Mouse (Mus musculus) gastrocnemius, postnatal 14 days (tissue): Measurements from ENCODE around the gene Pou2f2. TPM values are rescaled to one million over a fixed set of nuclear protein-coding genes. Genes with fewer than 3 reads are reported as not detected.

Experiments used
- DNase-seq: peaks from one replicate; pipeline ENCODE4 v3.0.0; 2021; ENCODE audit warnings: mixed read lengths
- intact Hi-C: fragments of 180-260 bp; cut with DNase I; formaldehyde crosslinking; loops from one replicate; pipeline ENCODE4 v1.15.1; 2025; ENCODE audit warnings: low total_unique reads
- total RNA-seq, 2 experiments: library from RNA; stranded (reverse); gene quantifications; 2 replicates each; pipeline ENCODE4 v1.2.3; 2021

The Pou2f2 gene
- total RNA-seq, 2 experiments from 2014 or later: 0.13 to 0.35 TPM

DNA sequence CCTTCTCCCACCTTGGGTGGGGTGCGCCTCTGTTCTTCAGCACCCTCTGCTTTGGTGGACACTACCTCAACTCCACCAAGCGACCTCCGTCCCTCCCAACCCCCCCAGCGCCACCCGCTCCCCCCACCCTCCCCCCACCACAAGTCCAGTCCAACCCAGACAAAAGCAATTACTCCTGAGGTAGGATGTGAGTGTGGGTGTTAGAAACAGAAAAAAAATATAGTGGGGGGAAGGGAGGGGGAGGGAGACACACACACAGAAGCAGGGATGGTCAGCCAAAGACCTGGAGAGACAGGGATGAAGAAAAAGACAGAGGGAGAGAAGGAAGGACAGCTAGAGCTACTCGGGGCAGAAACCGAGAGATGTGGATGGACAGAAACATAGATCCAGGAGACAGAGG lies 25.7 kb downstream of the Pou2f2 start:
- intact Hi-C loops: no loop called here
- DNase-seq: no peak

DNA sequence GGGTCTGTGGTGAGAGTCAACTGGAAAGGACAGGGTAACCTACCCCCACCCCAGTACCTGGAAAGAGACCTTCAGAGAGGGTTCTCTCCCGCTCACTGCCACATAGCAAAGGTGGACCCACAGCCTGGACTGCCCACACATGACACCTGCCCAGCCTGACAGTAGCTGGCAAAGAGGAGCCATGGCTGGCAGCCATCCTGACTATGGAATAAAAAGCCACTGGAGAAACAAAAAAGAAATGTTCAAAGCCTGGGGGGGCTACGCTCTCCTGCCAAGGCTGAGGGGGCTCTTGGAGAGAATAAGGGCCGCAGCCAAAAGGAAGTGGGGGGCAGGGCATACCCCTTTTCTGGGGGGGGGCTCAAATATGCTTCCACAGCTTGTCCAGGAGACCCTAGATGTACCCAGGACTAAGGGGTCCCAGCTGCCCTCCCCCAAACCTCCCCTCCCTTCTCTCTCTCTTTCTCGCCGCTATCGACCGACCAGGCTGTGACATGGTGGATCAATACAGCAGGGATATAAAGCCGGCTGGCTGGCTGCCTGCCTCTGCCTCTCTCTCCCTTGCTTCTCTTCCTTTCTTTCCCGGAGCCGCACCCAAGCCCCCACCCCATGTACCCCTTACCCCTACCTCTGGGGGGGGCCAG lies 27.5 kb downstream of the Pou2f2 start:
- intact Hi-C loops: no loop called here
- no peak for DNase-seq

GRCm38 (mm10) chr7:25151009-25151408 lies 28.5 kb downstream of the Pou2f2 start:
- intact Hi-C loops: no loop called here
- DNase-seq: no peak

- intact Hi-C loops: no loop called here
- DNase-seq: no peak
Measured at GRCm38 (mm10) chr7:25150151-25150663, 29.3 kb downstream of the Pou2f2 start.

DNA sequence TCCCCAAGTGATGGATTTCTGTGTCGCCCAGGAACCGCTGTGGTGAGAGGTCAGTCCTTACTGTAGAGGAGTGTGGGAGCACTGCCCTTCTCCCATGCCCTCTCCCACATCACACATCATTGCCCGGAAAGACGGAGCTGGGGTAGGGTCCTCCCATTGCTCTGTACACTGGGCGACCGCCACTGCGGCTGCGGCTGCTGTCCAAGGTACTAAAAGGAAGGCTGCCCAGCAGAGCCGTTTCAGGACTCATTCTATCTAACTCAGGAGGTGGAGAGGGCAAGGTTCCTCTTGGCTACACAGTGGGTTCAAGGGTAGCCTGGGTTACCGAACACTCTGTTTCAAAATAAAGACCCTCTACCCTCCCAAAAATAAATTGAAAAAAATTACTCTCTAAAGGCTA lies 33.6 kb downstream of the Pou2f2 start:
- intact Hi-C loops: no loop called here
- DNase-seq: no peak

- intact Hi-C loops: no loop called here
- peak; percentile 29 for DNase-seq
Measured at GRCm38 (mm10) chr7:25141761-25142160, 37.8 kb downstream of the Pou2f2 start.

GRCm38 (mm10) chr7:25137553-25137952 lies 42.0 kb downstream of the Pou2f2 start:
- intact Hi-C loops: loop anchor here (10.0 kb wide), 1 partner anchor 177 kb away; the partner anchor contains the start of gene Megf8
- DNase-seq: no peak

DNA sequence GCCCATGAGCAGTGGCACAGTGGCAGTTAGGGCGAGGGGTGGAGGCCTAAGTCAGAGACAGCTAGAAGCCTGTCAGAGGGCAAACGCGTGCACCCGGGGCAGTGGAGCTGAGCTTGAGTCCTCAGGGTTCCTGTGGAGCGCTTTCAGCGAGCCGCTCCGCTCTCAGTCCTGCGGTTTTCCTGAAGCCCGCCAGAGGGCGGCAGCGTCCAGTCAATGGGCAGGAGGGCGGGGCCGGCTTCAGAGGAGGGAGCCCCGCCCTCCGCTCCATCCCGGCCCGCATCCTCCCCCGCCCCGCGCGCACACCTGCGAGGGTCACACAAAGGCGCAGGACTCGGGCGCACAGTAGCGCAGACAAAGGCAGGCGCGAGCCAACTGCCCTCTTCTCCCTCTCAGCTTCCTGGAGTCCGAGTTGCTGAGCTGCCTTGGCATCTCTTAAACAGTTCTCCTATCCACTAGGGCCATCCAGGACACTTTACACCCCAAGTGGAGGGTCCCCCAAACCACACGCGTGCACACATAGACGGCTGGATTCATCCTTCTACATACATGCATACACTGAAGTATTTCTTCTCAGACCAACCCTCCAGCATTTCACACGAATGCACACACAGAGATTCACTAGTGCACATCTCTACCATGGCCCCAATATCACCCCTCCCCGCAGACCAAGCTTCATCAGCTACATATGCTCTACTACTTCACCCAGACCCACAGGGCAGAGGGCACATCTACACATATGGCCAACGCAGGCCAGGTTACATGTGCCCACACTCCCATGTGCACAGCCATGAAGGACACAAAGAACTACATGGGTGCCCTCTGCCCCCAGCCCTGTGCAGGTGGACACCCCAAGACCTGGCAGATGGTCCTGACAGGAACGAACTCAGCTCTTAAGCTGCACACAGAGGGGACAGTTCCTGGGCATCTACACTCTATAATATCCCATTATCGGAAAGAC lies 46.2 kb downstream of the Pou2f2 start:
- DNase-seq: peak; percentile 78
- intact Hi-C loops: loop anchor here (2.0 to 10.0 kb wide), 2 partner anchors 47 to 181 kb away; partner anchors contain the start of gene Megf8

- intact Hi-C loops: loop anchor here (2.0 to 10.0 kb wide), 2 partner anchors 48 to 182 kb away; partner anchors contain the start of gene Megf8
- no peak for DNase-seq
Measured at GRCm38 (mm10) chr7:25132318-25132960, 47.1 kb downstream of the Pou2f2 start.

DNA sequence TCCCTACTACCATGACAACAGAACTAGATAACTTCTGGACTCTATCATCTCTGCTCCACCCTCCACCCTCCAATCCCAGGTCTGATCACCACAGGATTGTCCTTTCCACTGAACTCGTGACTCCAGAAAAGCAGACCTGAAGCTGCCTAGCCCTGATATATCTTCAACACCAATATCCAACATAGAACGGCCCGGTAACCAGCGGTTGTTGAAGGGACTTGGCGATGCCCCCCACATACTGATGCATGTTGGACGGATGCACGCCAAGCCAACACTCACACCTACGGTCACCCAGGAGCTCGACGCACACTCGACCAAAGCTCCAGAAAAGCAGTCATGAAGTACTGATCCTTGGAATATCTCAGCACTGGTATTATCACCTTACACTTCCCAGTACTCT lies 48.3 kb downstream of the Pou2f2 start:
- DNase-seq: no peak
- intact Hi-C loops: loop anchor here (10.0 kb wide), 1 partner anchor 184 kb away; the partner anchor contains the start of gene Megf8

DNA sequence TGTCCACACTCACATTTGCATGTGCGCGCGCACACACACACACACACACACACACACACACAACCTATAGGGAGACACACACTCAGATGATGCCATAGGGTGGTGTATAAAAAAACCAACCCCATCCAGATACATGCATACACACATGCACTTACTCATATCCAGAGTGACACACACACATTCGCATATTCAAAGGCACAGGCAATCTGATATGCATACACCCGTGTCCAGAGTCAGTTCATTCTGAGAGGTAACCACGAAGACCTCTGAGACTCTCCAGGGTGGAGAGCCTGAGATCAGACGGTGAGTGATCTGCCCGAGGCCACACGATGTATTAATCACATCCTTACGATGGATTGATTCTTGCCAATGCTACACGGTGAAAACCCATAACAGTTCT lies 49.0 kb downstream of the Pou2f2 start:
- intact Hi-C loops: loop anchor here (10.0 kb wide), 1 partner anchor 184 kb away; the partner anchor contains the start of gene Megf8

GRCm38 (mm10) chr7:25129390-25129979 lies 50.0 kb downstream of the Pou2f2 start:
- no peak for DNase-seq
- intact Hi-C loops: no loop called here

More for the DNA sequence above, 49.0 kb downstream of the Pou2f2 start:
- DNase-seq: no peak

DNA sequence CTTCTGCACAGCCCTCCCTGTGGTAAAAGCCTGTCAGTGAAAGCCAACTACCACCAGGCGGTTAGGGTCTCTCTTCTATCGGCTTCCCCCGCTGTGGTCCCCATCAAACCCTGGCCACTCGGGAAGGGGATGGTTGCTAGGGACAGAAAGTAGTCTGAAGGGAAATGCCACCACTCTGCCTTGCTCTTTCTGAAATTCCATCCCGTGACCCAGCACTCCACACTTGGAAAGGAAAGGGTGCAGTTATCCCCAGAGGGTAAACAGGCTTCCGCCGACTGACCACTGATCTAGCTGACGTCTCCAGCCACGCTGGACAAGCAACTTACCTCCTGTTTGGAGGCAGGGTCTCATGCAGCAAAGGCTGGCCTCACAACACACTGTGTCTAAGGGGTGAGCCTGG lies 51.6 kb downstream of the Pou2f2 start:
- DNase-seq: no peak
- intact Hi-C loops: no loop called here

- no peak for DNase-seq
Measured at GRCm38 (mm10) chr7:25125716-25126281, 53.7 kb downstream of the Pou2f2 start.

GRCm38 (mm10) chr7:25121240-25121786 lies 58.2 kb downstream of the Pou2f2 start:
- DNase-seq: no peak
- intact Hi-C loops: no loop called here

More at GRCm38 (mm10) chr7:25125716-25126281, 53.7 kb downstream of the Pou2f2 start:
- intact Hi-C loops: no loop called here

- DNase-seq: no peak
Measured at GRCm38 (mm10) chr7:25120061-25120834, 59.3 kb downstream of the Pou2f2 start.

GRCm38 (mm10) chr7:25112956-25113603 lies 66.4 kb downstream of the Pou2f2 start:
- intact Hi-C loops: no loop called here

More at GRCm38 (mm10) chr7:25120061-25120834, 59.3 kb downstream of the Pou2f2 start:
- intact Hi-C loops: no loop called here

More at GRCm38 (mm10) chr7:25112956-25113603, 66.4 kb downstream of the Pou2f2 start:
- no peak for DNase-seq
